Mouse (Mus musculus) G1E (cell line): ENCODE data around the gene Gmppb.

Source experiments
- CTCF ChIP-seq: IDR thresholded peaks from 2 replicates; pipeline ENCODE4 v1.5.1; 2012; ENCODE audit warnings: low read depth, low read length, inconsistent platforms, mixed read lengths
- GATA1 ChIP-seq: IDR thresholded peaks from 2 replicates; pipeline ENCODE4 v1.6.1; 2012; ENCODE audit warnings: borderline replicate concordance, low read length, inconsistent platforms, mixed read lengths
- POLR2AphosphoS5 ChIP-seq: IDR thresholded peaks from 2 replicates; pipeline ENCODE4 v1.6.1; 2012; ENCODE audit warnings: low read depth, low read length, inconsistent platforms; ENCODE audit not compliant: insufficient replicate concordance

DNA sequence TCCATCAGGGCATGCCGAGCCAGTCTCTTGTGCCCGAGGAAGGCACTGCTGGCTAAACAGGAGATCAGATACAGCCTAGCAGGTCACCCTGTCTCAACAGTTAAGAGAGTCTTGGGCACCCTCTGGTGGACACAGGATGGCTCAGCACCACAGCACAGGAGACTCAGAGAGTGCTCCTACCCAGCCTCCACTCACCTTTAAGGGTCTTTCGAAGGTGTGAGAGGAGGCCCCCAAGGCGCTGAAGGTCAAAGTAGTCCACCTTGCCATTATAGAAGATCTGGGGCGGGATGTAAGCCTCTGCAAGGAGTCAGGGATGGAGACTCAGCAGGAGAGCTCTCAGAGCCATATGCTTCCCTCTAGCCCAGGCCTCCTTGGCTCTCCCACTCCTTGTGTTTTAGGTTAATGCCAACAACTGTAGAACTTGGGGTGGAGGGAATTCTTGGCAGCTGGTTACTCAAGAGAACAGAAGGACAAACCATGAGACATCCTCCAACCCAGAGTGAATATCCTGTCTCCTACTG, 16.5 kb downstream of the Gmppb start:
- TF ChIP-seq POLR2AphosphoS5 (no peak), GATA1 (no peak), CTCF (peak; percentile 29; the same call in 1 of the 2 replicates)
